Mouse (Mus musculus): ENCODE results near the gene Cchcr1.
"Not testable (repeated sequence)": the region's sequence is repeated elsewhere in the genome, so short reads cannot be mapped to it uniquely, and the experiment has no call there.

DNA sequence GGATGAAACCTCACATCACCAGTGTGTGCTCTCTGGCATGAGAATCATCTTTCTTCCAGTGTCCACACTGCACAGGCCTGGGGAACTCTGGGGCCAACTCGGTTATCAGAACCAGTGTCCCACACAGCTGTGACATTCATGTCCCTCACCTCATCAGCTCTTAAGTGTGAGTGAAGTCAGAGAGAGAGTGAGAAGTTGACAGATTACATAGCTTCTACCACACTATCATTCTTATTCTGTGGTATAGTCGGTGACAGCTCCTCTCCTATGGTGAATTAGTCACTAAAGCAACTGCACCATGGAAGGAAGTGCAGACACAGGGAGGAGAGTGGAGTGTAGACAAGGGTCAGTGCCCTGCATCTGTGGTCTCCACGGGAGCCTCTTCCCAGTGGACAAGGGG is 48.0 kb upstream of the Cchcr1 start:
- not testable (repeated sequence) for TF ChIP-seq CTCF (conservative IDR thresholded peaks at IDR 0.05; ENCODE audit: insufficient read depth, insufficient read length, low read depth, low read length); POLR2A (IDR thresholded peaks at IDR 0.05; ENCODE audit: low read depth, low read length)
